ENCODE assay signal across 8 mouse cellular contexts in genomic region chr11:83852016-83852355, GRCm38 (mm10). TPM values are rescaled to one million over a fixed set of nuclear protein-coding genes. Genes with fewer than 3 reads are reported as not detected.
DNase-seq lines count a peak whose midpoint lies in the region; ATAC-seq and TF ChIP-seq lines count a peak whose summit lies in the region.

No protein-coding gene starts in this region.

- H3K4me3 ChIP-seq in hindbrain, embryonic 12.5 days: 0 out of 2 replicates have a peak overlapping the region, but pooled peaks have one; percentile 4
- H3K4me3 ChIP-seq in hindbrain, postnatal 0 days (ENCODE audit: low read length): no peak overlapping the region
- H3K4me3 ChIP-seq in embryonic facial prominence, embryonic 11.5 days (ENCODE audit: low read depth, low read length): no peak overlapping the region
- no peak overlapping the region for H3K4me3 ChIP-seq in layer of hippocampus, adult 2 months

- no peak for TF ChIP-seq CTCF in hindbrain, postnatal 0 days (IDR thresholded peaks at IDR 0.05; ENCODE audit: low read depth)
- no peak for TF ChIP-seq CTCF in layer of hippocampus, adult 2 months (conservative IDR thresholded peaks at IDR 0.05)

- H3K9me3 ChIP-seq in hindbrain, embryonic 12.5 days (replicated peaks): no peaks in the 10 kb centered on the region
- H3K9me3 ChIP-seq in hindbrain, postnatal 0 days (ENCODE audit: low read length): no peaks in the 10 kb centered on the region
- H3K9me3 ChIP-seq in embryonic facial prominence, embryonic 11.5 days (replicated peaks; ENCODE audit: control insufficient read depth, low read length): no peaks in the 10 kb centered on the region

- under 1% methylated on average over 24 of the region's 24 CpGs for WGBS in hindbrain, embryonic 12.5 days
- under 1% methylated on average over 24 of the region's 24 CpGs for WGBS in hindbrain, postnatal 0 days
- WGBS in embryonic facial prominence, embryonic 11.5 days: under 1% methylated on average over 24 of the region's 24 CpGs

- peaks cover 20% of the 10 kb centered on the region for H3K4me1 ChIP-seq in hindbrain, embryonic 12.5 days
- H3K4me1 ChIP-seq in hindbrain, postnatal 0 days (ENCODE audit: insufficient read depth, low read length): no peaks in the 10 kb centered on the region
- H3K4me1 ChIP-seq in embryonic facial prominence, embryonic 11.5 days (ENCODE audit: control insufficient read depth, insufficient read depth, low read length): peaks cover 4% of the 10 kb centered on the region

- DNase-seq in hindbrain, postnatal 0 days (ENCODE audit: low spot score): no peak
- peak; percentile 55 for DNase-seq in embryonic facial prominence, embryonic 11.5 days (ENCODE audit: low spot score)
- peak; percentile 83 for DNase-seq in kidney, postnatal 14 days
- peak; percentile 39 for DNase-seq in mesoderm, embryonic 11.5 days (ENCODE audit: low read depth, low spot score)
- DNase-seq in MN1 (ENCODE audit: low spot score): no peak
- DNase-seq in adrenal gland, postnatal 14 days: no peak
- no peak for DNase-seq in layer of hippocampus, adult 2 months (ENCODE audit: low spot score in 2 of 2)

- H3K27ac ChIP-seq in hindbrain, embryonic 12.5 days: no peak overlapping the region
- no peak overlapping the region for H3K27ac ChIP-seq in hindbrain, postnatal 0 days
- no peak overlapping the region for H3K27ac ChIP-seq in embryonic facial prominence, embryonic 11.5 days (replicated peaks; ENCODE audit: low read depth, low read length)
- no peak overlapping the region for H3K27ac ChIP-seq in layer of hippocampus, adult 2 months

- no peak overlapping the region for H3K9ac ChIP-seq in hindbrain, embryonic 12.5 days
- no peak overlapping the region for H3K9ac ChIP-seq in hindbrain, postnatal 0 days (replicated peaks; ENCODE audit: low read length)
- H3K9ac ChIP-seq in embryonic facial prominence, embryonic 11.5 days (replicated peaks; ENCODE audit: low read length): no peak overlapping the region

- H3K36me3 ChIP-seq in hindbrain, embryonic 12.5 days: no peaks in the 10 kb centered on the region
- no peaks in the 10 kb centered on the region for H3K36me3 ChIP-seq in hindbrain, postnatal 0 days (ENCODE audit: insufficient read depth, low read length)
- no peaks in the 10 kb centered on the region for H3K36me3 ChIP-seq in embryonic facial prominence, embryonic 11.5 days (replicated peaks; ENCODE audit: control insufficient read depth, insufficient read depth, low read depth, low read length)

- H3K4me2 ChIP-seq in hindbrain, embryonic 12.5 days (replicated peaks): no peak overlapping the region
- H3K4me2 ChIP-seq in hindbrain, postnatal 0 days (ENCODE audit: low read depth, low read length): no peak overlapping the region
- H3K4me2 ChIP-seq in embryonic facial prominence, embryonic 11.5 days (ENCODE audit: low read depth, low read length): no peak overlapping the region

- peaks cover 85% of the 10 kb centered on the region for H3K27me3 ChIP-seq in hindbrain, embryonic 12.5 days
- H3K27me3 ChIP-seq in hindbrain, postnatal 0 days (ENCODE audit: insufficient read depth, low read length): peaks cover 55% of the 10 kb centered on the region
- H3K27me3 ChIP-seq in embryonic facial prominence, embryonic 11.5 days (ENCODE audit: control insufficient read depth, insufficient read depth, low read length): peaks cover 57% of the 10 kb centered on the region

- ATAC-seq in hindbrain, embryonic 12.5 days (ENCODE audit: low FRiP score): no peak
- ATAC-seq in hindbrain, postnatal 0 days: no peak
- ATAC-seq in embryonic facial prominence, embryonic 11.5 days (replicated peaks; ENCODE audit: insufficient number of reproducible peaks, low FRiP score, low TSS enrichment, low read depth): no peak

RNA-seq across cellular contexts. Expression of gene Hnf1b, which starts 2.1 kb away (rescaled TPM):
- polyA plus RNA-seq in hindbrain, embryonic 12.5 days (2016; fragmentation: Nextera tagmentation; extraction: Ambion mirVana): 0.09 TPM in 1 of 2 replicates, not detected in the other
- total RNA-seq in hindbrain, postnatal 0 days (2014; rRNA removed): not detected in 2 replicates
- polyA plus RNA-seq in hindbrain, postnatal 0 days (2015; fragmentation: Nextera tagmentation; extraction: Ambion mirVana): 0.30 and 0.40 TPM in 2 replicates
- not detected in 2 replicates for polyA plus RNA-seq in embryonic facial prominence, embryonic 11.5 days (2014; fragmentation: Nextera tagmentation; extraction: Ambion mirVana)
- total RNA-seq in adrenal gland, postnatal 14 days (2021): 1.8 TPM in 1 of 2 replicates, not detected in the other
- under 1 TPM; 0.15 to 0.22 TPM for total RNA-seq in layer of hippocampus, adult 2 months (2021)

Comparison
In these comparisons a context has a peak if more than half of its experiments do, and no peak if none do; other contexts are left out.
1. DNase-seq: peak in embryonic facial prominence, embryonic 11.5 days (single experiment), kidney, postnatal 14 days (single experiment) and mesoderm, embryonic 11.5 days (single experiment); none in hindbrain, postnatal 0 days (single experiment), MN1 (single experiment), adrenal gland, postnatal 14 days (single experiment) and layer of hippocampus, adult 2 months (0 of 2).